Mouse (Mus musculus) midbrain, embryonic 11.5 days (tissue): ENCODE measurements around the gene Ubr7. TPM values are rescaled to one million over a fixed set of nuclear protein-coding genes. Genes with fewer than 3 reads are reported as not detected.

Source experiments
- ATAC-seq: fragments of 200-750 bp; cut with Nextera tagmentation; 2 replicates; pipeline ENCODE4 v1.8.0; 2017; ENCODE audit warnings: moderate TSS enrichment, moderate library complexity; ENCODE audit not compliant: low FRiP score
- DNase-seq: peaks from one replicate; pipeline ENCODE4 v3.0.0; 2015; ENCODE audit warnings: low spot score; ENCODE audit errors: missing footprints
- H3K27ac ChIP-seq: fragments of 300-500 bp; sonication (generic); 2 replicates; pipeline ENCODE4 v1.5.1; 2014; ENCODE audit warnings: low read depth, low read length
- H3K27me3 ChIP-seq: fragments of 300-500 bp; sonication (generic); 2 replicates; pipeline ENCODE4 v1.6.1; 2014; ENCODE audit warnings: mild to moderate bottlenecking, low read length, moderate library complexity, mixed read lengths; ENCODE audit not compliant: control insufficient read depth, insufficient read depth
- H3K36me3 ChIP-seq: fragments of 300-500 bp; sonication (generic); 2 replicates; pipeline ENCODE4 v1.6.1; 2014; ENCODE audit warnings: mild to moderate bottlenecking, low read length, moderate library complexity, mixed read lengths; ENCODE audit not compliant: control insufficient read depth, insufficient read depth
- H3K4me1 ChIP-seq: fragments of 300-500 bp; sonication (generic); 2 replicates; pipeline ENCODE4 v1.6.1; 2014; ENCODE audit warnings: low read length; ENCODE audit not compliant: control insufficient read depth, insufficient read depth
- H3K4me2 ChIP-seq: fragments of 300-500 bp; sonication (generic); 2 replicates; pipeline ENCODE4 v1.6.1; 2014; ENCODE audit warnings: mild to moderate bottlenecking, moderate library complexity
- H3K4me3 ChIP-seq: fragments of 300-500 bp; sonication (generic); 2 replicates; pipeline ENCODE4 v1.5.1; 2014; ENCODE audit warnings: low read depth, low read length
- H3K9ac ChIP-seq: fragments of 300-500 bp; sonication (generic); 2 replicates; pipeline ENCODE4 v1.6.1; 2014; ENCODE audit warnings: low read length
- H3K9me3 ChIP-seq: fragments of 300-500 bp; sonication (generic); 2 replicates; pipeline ENCODE4 v1.6.1; 2016; ENCODE audit warnings: low read length; ENCODE audit not compliant: control insufficient read depth
- WGBS: fragments of 180-500 bp; shearing (Covaris S2); extraction: QIAGEN DNeasy Blood & Tissue Kit; methylation state at CpG from one replicate; pipeline ENCODE4 v1.1.7; 2014; 5-methylcytosine and 5-hydroxymethylcytosine counted together
- polyA plus RNA-seq: library from polyadenylated mRNA; unstranded; fragments of >200 nt; fragmentation: Nextera tagmentation; extraction: Ambion mirVana; gene quantifications from 2 replicates; pipeline ENCODE4 v1.2.1, GENCODE M21; 2014

Ubr7 gene
- 70.8 and 75.0 TPM in 2 replicates for polyA plus RNA-seq

GRCm38 (mm10) chr12:102757689-102758402, at the start of gene Ubr7, which contains the start of the genes Gm28051 and Gon7:
Ubr7 (plus strand) TSS chr12:102757967.
Gm28051 (minus strand) TSS chr12:102757765.
Gon7 (minus strand) TSS chr12:102757803.
- DNase-seq: peak; percentile 99
- no peaks in the 10 kb centered on the region for H3K36me3 ChIP-seq

GRCm38 (mm10) chr12:102708220-102708619, 49.5 kb upstream of the Ubr7 start:
- ATAC-seq (no peak), DNase-seq (peak; percentile 56)
- WGBS: 73% methylated on average over 11 of the region's 11 CpGs
- H3K4me3 ChIP-seq: no peak overlapping the region
- H3K4me1 ChIP-seq: peaks cover 17% of the 10 kb centered on the region
- no peak overlapping the region for H3K9ac ChIP-seq
- no peaks in the 10 kb centered on the region for H3K9me3 ChIP-seq
- H3K4me2 ChIP-seq: no peak overlapping the region
- H3K36me3 ChIP-seq: no peaks in the 10 kb centered on the region
- H3K27ac ChIP-seq: no peak overlapping the region
- no peaks in the 10 kb centered on the region; the same call in 1 of the 2 replicates for H3K27me3 ChIP-seq

More at GRCm38 (mm10) chr12:102757689-102758402, at the start of gene Ubr7, which contains the start of the genes Gm28051 and Gon7:
- H3K9ac ChIP-seq: peak within 1 kb of the TSS; percentile 78
- peak within 1 kb of the TSS; percentile 75 for H3K4me2 ChIP-seq
- H3K4me1 ChIP-seq: peaks cover 16% of the 10 kb centered on the region
- peak; percentile 97 for ATAC-seq
- H3K27ac ChIP-seq: peak within 1 kb of the TSS; percentile 81
- no peaks in the 10 kb centered on the region for H3K9me3 ChIP-seq
- peak within 1 kb of the TSS; percentile 70 for H3K4me3 ChIP-seq
- H3K27me3 ChIP-seq: no peaks in the 10 kb centered on the region
- WGBS: under 1% methylated on average over 73 of the region's 73 CpGs

GRCm38 (mm10) chr12:102709896-102710295, 47.9 kb upstream of the Ubr7 start:
- DNase-seq (peak; percentile 81), ATAC-seq (no peak)
- no peak overlapping the region for H3K9ac ChIP-seq
- WGBS: 92% methylated on average over 5 of the region's 5 CpGs
- H3K27ac ChIP-seq: no peak overlapping the region
- H3K4me1 ChIP-seq: peaks cover 5% of the 10 kb centered on the region; the same call in 1 of the 2 replicates
- H3K4me3 ChIP-seq: no peak overlapping the region
- H3K27me3 ChIP-seq: no peaks in the 10 kb centered on the region
- no peak overlapping the region for H3K4me2 ChIP-seq
- no peaks in the 10 kb centered on the region for H3K36me3 ChIP-seq
- no peaks in the 10 kb centered on the region for H3K9me3 ChIP-seq

- H3K4me3 ChIP-seq: no peak overlapping the region
- no peaks in the 10 kb centered on the region for H3K9me3 ChIP-seq
- no peaks in the 10 kb centered on the region; the same call in 1 of the 2 replicates for H3K4me1 ChIP-seq
- peak; percentile 23; the same call in 1 of the 2 replicates for ATAC-seq
- H3K36me3 ChIP-seq: no peaks in the 10 kb centered on the region
- H3K27me3 ChIP-seq: no peaks in the 10 kb centered on the region
- no peak overlapping the region for H3K9ac ChIP-seq
- WGBS: 38% methylated on average over 4 of the region's 4 CpGs
- peak; percentile 84 for DNase-seq
- no peak overlapping the region for H3K4me2 ChIP-seq
- no peak overlapping the region for H3K27ac ChIP-seq
These were observed 46.9 kb upstream of the Ubr7 start for GRCm38 (mm10) chr12:102710851-102711375.

DNA sequence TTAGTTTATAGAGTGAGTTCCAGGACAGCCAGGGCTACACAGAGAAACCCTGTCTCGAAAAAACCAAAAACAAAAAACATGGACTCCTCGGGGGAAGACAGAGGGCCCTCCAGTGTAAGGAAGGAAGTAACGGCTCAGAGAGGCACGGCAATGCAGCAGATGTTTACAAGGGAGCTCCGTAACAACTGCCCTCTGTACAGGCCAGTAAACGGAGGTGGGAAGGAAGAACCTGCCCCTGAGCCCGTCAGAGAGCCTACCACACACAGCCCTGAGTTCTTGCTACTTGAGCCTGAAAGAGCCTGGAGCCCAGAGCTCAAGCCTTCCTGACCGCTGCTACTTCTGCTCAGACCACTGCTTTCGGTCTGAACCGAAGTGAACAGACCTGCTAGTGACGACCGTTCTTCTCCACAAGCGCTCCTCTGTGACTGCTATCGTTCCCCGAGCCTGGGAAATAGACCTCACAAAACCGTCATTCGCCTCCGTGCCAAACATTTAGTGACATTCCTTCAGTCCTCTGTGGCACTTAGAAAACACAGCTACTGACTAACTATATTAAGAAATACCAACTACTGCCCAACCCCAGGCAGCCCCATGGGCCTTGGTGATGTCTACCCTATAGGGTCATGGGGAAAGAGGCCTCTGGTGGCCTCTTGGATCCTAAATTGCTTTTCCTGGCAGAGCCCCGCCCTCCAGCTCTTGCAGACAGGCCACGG, 44.5 kb upstream of the Ubr7 start:
- 86% methylated on average over 20 of the region's 20 CpGs for WGBS
- H3K27me3 ChIP-seq: no peaks in the 10 kb centered on the region
- DNase-seq: peak; percentile 80

DNA sequence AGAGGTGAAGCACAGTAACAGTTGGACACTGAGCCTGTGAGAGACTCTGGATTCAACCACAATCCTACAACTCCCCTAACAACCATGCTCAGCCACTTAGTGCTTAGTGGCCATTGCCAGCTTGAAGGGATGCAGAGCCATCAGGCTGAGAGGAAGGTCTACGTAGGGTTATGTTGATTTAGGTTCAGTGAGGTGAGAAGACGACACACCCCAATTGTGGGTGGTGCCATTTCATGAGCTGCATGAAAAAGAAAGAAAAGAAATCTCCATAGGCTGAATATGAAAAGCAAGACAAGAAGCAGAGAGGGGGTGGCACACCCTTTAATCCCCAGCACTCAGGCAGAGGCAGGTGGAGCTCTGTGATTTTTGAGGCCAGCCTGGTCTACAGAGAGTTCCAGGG, 43.7 kb upstream of the Ubr7 start:
- DNase-seq: peak; percentile 23
- Histone ChIP-seq H3K27ac (no peak overlapping the region), H3K36me3 (no peaks in the 10 kb centered on the region), H3K9me3 (no peaks in the 10 kb centered on the region), H3K4me2 (no peak overlapping the region), H3K4me1 (no peaks in the 10 kb centered on the region), H3K4me3 (no peak overlapping the region), H3K27me3 (no peaks in the 10 kb centered on the region), H3K9ac (no peak overlapping the region)
- ATAC-seq: no peak
- WGBS: 62% methylated on average over 2 of the region's 2 CpGs

More for the DNA sequence above, 44.5 kb upstream of the Ubr7 start:
- H3K4me2 ChIP-seq: no peak overlapping the region
- H3K27ac ChIP-seq: no peak overlapping the region
- H3K9me3 ChIP-seq: no peaks in the 10 kb centered on the region
- ATAC-seq: no peak
- H3K36me3 ChIP-seq: no peaks in the 10 kb centered on the region
- H3K9ac ChIP-seq: no peak overlapping the region
- no peaks in the 10 kb centered on the region for H3K4me1 ChIP-seq
- no peak overlapping the region for H3K4me3 ChIP-seq

- Histone ChIP-seq H3K4me1 (no peaks in the 10 kb centered on the region), H3K27me3 (no peaks in the 10 kb centered on the region), H3K9ac (no peak overlapping the region), H3K4me3 (no peak overlapping the region), H3K36me3 (no peaks in the 10 kb centered on the region), H3K27ac (no peak overlapping the region), H3K4me2 (no peak overlapping the region), H3K9me3 (no peaks in the 10 kb centered on the region)
- 84% methylated on average over 10 of the region's 10 CpGs for whole genome bisulfite sequencing
- DNase-seq: peak; percentile 61
- ATAC-seq: no peak
These were observed 42.9 kb upstream of the Ubr7 start for GRCm38 (mm10) chr12:102714654-102715395.

DNA sequence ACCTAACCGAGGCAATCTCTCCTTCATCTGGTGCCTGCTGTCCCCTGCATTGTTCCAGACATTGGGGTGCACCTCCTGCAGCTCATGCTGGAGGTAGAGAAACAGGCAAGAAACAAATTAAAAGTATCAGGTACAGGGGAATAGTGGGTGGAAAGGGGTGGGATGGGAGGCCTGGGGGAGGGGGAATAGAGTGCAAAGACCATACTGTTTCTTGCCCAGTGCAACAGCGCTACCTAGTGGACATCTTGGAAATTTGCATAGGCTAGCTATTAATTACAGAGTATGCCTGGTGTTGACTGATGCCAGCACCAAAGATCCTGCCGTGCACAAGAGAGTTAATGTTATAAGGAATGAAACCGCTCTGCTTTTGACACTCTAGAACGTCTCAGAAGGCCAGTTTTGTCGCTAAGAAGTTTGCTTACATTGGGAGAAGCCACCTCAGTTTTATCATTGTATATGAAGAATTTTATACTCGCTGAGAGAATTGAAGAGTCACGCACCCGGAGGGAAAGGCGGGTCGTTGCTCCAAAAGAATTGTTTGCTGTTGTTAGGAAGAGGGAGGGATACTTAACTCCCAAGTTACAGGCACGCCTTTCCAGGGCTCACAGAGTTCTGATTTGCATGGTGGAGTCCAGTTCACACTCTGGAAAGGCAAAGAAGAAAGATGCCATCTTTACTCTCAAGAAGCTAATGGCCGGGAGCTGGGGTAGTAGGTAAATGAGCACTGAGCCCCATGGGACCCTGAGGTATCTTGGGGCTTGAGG, 38.0 kb upstream of the Ubr7 start:
- Histone ChIP-seq H3K27me3 (no peaks in the 10 kb centered on the region), H3K4me3 (no peak overlapping the region), H3K9me3 (no peaks in the 10 kb centered on the region), H3K9ac (no peak overlapping the region), H3K4me1 (0 out of 2 replicates have a peak, but pooled peaks cover 3% of the 10 kb centered on the region), H3K27ac (no peak overlapping the region), H3K36me3 (no peaks in the 10 kb centered on the region), H3K4me2 (peak overlapping the region; percentile 9; the same call in 1 of the 2 replicates)
- 29% methylated on average over 13 of the region's 13 CpGs for WGBS
- peak; percentile 81 for ATAC-seq
- DNase-seq: peak; percentile 95
